Mouse (Mus musculus) limb, embryonic 11.5 days (tissue): ENCODE measurements around the gene Epha10. TPM values are rescaled to one million over a fixed set of nuclear protein-coding genes. Genes with fewer than 3 reads are reported as not detected.

Experiments used
- ATAC-seq: fragments of 200-750 bp; cut with Nextera tagmentation; 2 replicates; pipeline ENCODE4 v1.8.0; 2017; ENCODE audit warnings: low read depth; ENCODE audit not compliant: insufficient number of reproducible peaks, low FRiP score, low TSS enrichment
- DNase-seq: peaks from one replicate; pipeline ENCODE4 v3.0.0-alpha.2; 2015; ENCODE audit warnings: low spot score
- H3K27ac ChIP-seq: fragments of 300-500 bp; sonication (generic); replicated peaks from 2 replicates; pipeline ENCODE4 v1.5.1; 2014; ENCODE audit warnings: low read depth, mild to moderate bottlenecking, low read length
- H3K27me3 ChIP-seq: fragments of 300-500 bp; sonication (generic); 2 replicates; pipeline ENCODE4 v1.6.1; 2014; ENCODE audit warnings: mild to moderate bottlenecking, low read length, mixed read lengths; ENCODE audit not compliant: control insufficient read depth, insufficient read depth
- H3K36me3 ChIP-seq: fragments of 300-500 bp; sonication (generic); 2 replicates; pipeline ENCODE4 v1.6.1; 2014; ENCODE audit warnings: mild to moderate bottlenecking, low read length, moderate library complexity, mixed read lengths; ENCODE audit not compliant: control insufficient read depth, insufficient read depth
- H3K4me1 ChIP-seq: fragments of 300-500 bp; sonication (generic); 2 replicates; pipeline ENCODE4 v1.6.1; 2014; ENCODE audit warnings: low read length, mixed read lengths; ENCODE audit not compliant: control insufficient read depth, insufficient read depth
- H3K4me2 ChIP-seq: fragments of 300-500 bp; sonication (generic); 2 replicates; pipeline ENCODE4 v1.6.1; 2014; ENCODE audit warnings: low read depth, mild to moderate bottlenecking, moderate library complexity; ENCODE audit not compliant: severe bottlenecking
- H3K4me3 ChIP-seq: fragments of 300-500 bp; sonication (generic); 2 replicates; pipeline ENCODE4 v1.5.1; 2014; ENCODE audit warnings: low read depth, low read length
- H3K9ac ChIP-seq: fragments of 300-500 bp; sonication (generic); 2 replicates; pipeline ENCODE4 v1.6.1; 2014; ENCODE audit warnings: mild to moderate bottlenecking, low read length
- H3K9me3 ChIP-seq: fragments of 300-500 bp; sonication (generic); 2 replicates; pipeline ENCODE4 v1.6.1; 2016; ENCODE audit warnings: low read length; ENCODE audit not compliant: control insufficient read depth
- WGBS: fragments of 180-500 bp; shearing (Covaris S2); extraction: QIAGEN DNeasy Blood & Tissue Kit; methylation state at CpG from one replicate; pipeline ENCODE4 v1.1.7; 2014; 5-methylcytosine and 5-hydroxymethylcytosine counted together
- polyA plus RNA-seq: library from polyadenylated mRNA; unstranded; fragments of >200 nt; fragmentation: Nextera tagmentation; extraction: Ambion mirVana; gene quantifications from 2 replicates; pipeline ENCODE4 v1.2.1, GENCODE M21; 2014

Gene Epha10
- polyA plus RNA-seq, 1 experiment from 2014 or later = 0.17 TPM

GRCm38 (mm10) chr4:124950181-124951035, 69.7 kb downstream of the Epha10 start:
- Histone ChIP-seq H3K4me1 (peaks cover 17% of the 10 kb centered on the region), H3K9me3 (no peaks in the 10 kb centered on the region), H3K27ac (no peak overlapping the region), H3K36me3 (no peaks in the 10 kb centered on the region), H3K4me2 (no peak overlapping the region), H3K4me3 (no peak overlapping the region), H3K27me3 (peaks cover 53% of the 10 kb centered on the region), H3K9ac (no peak overlapping the region)
- DNase-seq (peak; percentile 70), ATAC-seq (peak; percentile 49)
- 35% methylated on average over 21 of the region's 21 CpGs for WGBS

- no peak overlapping the region for H3K27ac ChIP-seq
- no peaks in the 10 kb centered on the region for H3K36me3 ChIP-seq
- peaks cover 17% of the 10 kb centered on the region for H3K4me1 ChIP-seq
- DNase-seq = no peak
- peak overlapping the region; percentile 2; the same call in 1 of the 2 replicates for H3K4me2 ChIP-seq
- ATAC-seq = no peak
- H3K4me3 ChIP-seq = no peak overlapping the region
- 24% methylated on average over 10 of the region's 10 CpGs for WGBS
- H3K27me3 ChIP-seq = peaks cover 56% of the 10 kb centered on the region
- no peaks in the 10 kb centered on the region for H3K9me3 ChIP-seq
- no peak overlapping the region for H3K9ac ChIP-seq
Measured at GRCm38 (mm10) chr4:124951036-124951433, 70.3 kb downstream of the Epha10 start.

GRCm38 (mm10) chr4:124953546-124953945, 72.8 kb downstream of the Epha10 start:
- Histone ChIP-seq H3K27ac (no peak overlapping the region), H3K36me3 (no peaks in the 10 kb centered on the region), H3K4me2 (no peak overlapping the region), H3K4me1 (peaks cover 17% of the 10 kb centered on the region), H3K9ac (no peak overlapping the region), H3K27me3 (peaks cover 46% of the 10 kb centered on the region), H3K4me3 (no peak overlapping the region), H3K9me3 (no peaks in the 10 kb centered on the region)
- WGBS = 56% methylated on average over 4 of the region's 4 CpGs
- no peak for ATAC-seq
- DNase-seq = no peak

- H3K4me2 ChIP-seq = no peak overlapping the region
- no peaks in the 10 kb centered on the region for H3K9me3 ChIP-seq
- H3K27me3 ChIP-seq = peaks cover 48% of the 10 kb centered on the region
- H3K27ac ChIP-seq = no peak overlapping the region
- no peak overlapping the region for H3K9ac ChIP-seq
- DNase-seq (no peak), ATAC-seq (no peak)
- WGBS = 74% methylated on average over 2 of the region's 2 CpGs
- H3K4me3 ChIP-seq = no peak overlapping the region
- H3K36me3 ChIP-seq = no peaks in the 10 kb centered on the region
- H3K4me1 ChIP-seq = no peaks in the 10 kb centered on the region
Measured at GRCm38 (mm10) chr4:124957284-124957683, 76.6 kb downstream of the Epha10 start.

GRCm38 (mm10) chr4:124959062-124959461, 78.4 kb downstream of the Epha10 start:
- Histone ChIP-seq H3K9me3 (no peaks in the 10 kb centered on the region), H3K4me1 (0 out of 2 replicates have a peak, but pooled peaks cover 3% of the 10 kb centered on the region), H3K4me3 (no peak overlapping the region), H3K27ac (no peak overlapping the region), H3K27me3 (peaks cover 33% of the 10 kb centered on the region), H3K36me3 (no peaks in the 10 kb centered on the region), H3K9ac (no peak overlapping the region), H3K4me2 (no peak overlapping the region)
- WGBS = 37% methylated on average over 11 of the region's 11 CpGs
- ATAC-seq (no peak), DNase-seq (no peak)

- Histone ChIP-seq H3K4me2 (no peak overlapping the region), H3K9ac (no peak overlapping the region), H3K36me3 (no peaks in the 10 kb centered on the region), H3K27ac (no peak overlapping the region), H3K27me3 (peaks cover 29% of the 10 kb centered on the region), H3K4me3 (no peak overlapping the region), H3K9me3 (no peaks in the 10 kb centered on the region), H3K4me1 (peaks cover 9% of the 10 kb centered on the region; the same call in 1 of the 2 replicates)
- DNase-seq (no peak), ATAC-seq (no peak)
- WGBS = 83% methylated on average over 11 of the region's 11 CpGs
Measured at GRCm38 (mm10) chr4:124960940-124961339, 80.2 kb downstream of the Epha10 start.

- peaks cover 22% of the 10 kb centered on the region for H3K27me3 ChIP-seq
- WGBS = 28% methylated on average over 11 of the region's 11 CpGs
- no peak for DNase-seq
Measured at GRCm38 (mm10) chr4:124962576-124962975, 81.9 kb downstream of the Epha10 start.

GRCm38 (mm10) chr4:124964912-124965599, 84.4 kb downstream of the Epha10 start:
- Histone ChIP-seq H3K9ac (no peak overlapping the region), H3K27ac (no peak overlapping the region), H3K27me3 (peaks cover 24% of the 10 kb centered on the region), H3K36me3 (no peaks in the 10 kb centered on the region), H3K4me3 (no peak overlapping the region), H3K4me2 (no peak overlapping the region), H3K9me3 (no peaks in the 10 kb centered on the region), H3K4me1 (peaks cover 25% of the 10 kb centered on the region)
- ATAC-seq (no peak; the same call in 1 of the 2 replicates), DNase-seq (no peak)
- 6% methylated on average over 8 of the region's 8 CpGs for WGBS

More at GRCm38 (mm10) chr4:124962576-124962975, 81.9 kb downstream of the Epha10 start:
- H3K36me3 ChIP-seq = no peaks in the 10 kb centered on the region
- H3K4me1 ChIP-seq = peaks cover 9% of the 10 kb centered on the region; the same call in 1 of the 2 replicates
- H3K4me3 ChIP-seq = no peak overlapping the region
- no peak overlapping the region for H3K9ac ChIP-seq
- no peak for ATAC-seq
- no peak overlapping the region for H3K4me2 ChIP-seq
- H3K9me3 ChIP-seq = no peaks in the 10 kb centered on the region
- no peak overlapping the region for H3K27ac ChIP-seq
